Mouse (Mus musculus): ENCODE data around the gene Tnxb.

Gene Tnxb

GRCm38 (mm10) chr17:34643379-34643778 is 27.0 kb upstream of the Tnxb start:
- no peak for DNase-seq (ENCODE audit: low spot score in 2 of 2)

DNA sequence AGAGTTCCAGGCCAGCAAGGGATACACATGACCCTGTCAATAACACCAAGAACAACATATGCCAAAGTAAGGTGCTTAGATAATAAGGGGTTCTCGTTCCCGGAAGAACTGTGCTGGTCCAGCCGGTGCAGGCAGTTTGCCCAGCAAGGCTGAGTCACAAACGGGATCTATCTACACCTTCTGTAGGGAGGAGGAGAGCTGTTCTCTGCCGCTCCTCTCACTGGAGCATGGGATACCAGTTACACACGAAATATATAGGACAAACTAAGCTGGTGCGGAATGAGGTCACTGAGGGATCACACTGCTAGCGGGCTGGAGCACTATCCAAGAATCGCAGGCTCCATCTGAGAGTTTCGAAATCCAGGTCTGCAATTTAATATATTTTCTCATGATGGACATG is 26.4 kb upstream of the Tnxb start:
- no peak for DNase-seq (ENCODE audit: low spot score in 2 of 2)

DNA sequence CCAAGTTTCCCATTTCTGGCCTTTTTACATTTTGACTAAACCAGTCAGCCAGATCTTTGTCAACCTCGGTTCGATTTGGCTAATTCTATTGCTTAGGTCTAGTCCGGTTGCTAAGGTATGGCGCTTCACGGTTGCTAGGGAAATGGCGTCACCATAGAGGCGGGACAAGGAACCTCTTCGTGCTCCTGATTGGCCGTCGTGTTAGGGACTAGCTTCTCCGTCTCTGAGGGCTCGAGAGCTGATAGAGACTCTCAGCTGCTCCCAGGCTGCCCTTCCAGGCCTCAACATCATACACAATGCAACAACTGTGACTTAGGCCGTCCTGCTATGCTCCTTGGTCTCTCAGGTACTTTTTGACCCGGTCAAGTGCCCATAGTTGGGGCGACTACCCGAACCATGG is 25.7 kb upstream of the Tnxb start, which contains the start of gene Fkbpl:
Fkbpl (plus strand) TSS at position 157 of the 400 bp plus-strand sequence.
- DNase-seq (ENCODE audit: low spot score in 2 of 2) = peak; percentile 95

DNA sequence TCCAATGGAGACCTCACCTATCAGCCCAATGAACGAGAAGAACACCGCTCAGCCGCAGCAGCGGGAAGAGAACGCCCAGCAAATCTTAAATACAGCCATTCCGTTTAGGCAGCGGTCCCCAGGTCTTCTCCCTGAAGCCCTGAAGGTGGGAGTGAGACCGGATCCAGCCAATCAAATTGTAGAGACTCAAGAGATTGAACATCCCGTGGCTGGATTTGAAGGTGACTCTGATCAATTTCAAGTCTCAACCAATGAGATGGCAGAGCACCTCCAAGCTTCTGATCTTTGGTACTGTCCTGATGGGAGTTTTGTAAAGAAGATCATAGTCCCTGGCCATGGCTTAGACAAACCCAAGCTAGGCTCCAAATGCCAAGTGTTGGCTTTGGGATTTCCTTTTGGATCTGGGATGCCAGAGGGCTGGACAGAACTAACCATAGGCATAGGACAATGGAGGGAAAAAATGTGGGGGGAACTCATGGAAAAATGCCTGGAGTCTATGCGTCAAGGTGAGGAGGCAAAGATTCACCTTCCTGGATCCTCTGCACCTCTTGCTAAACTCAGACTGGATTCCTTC is 25.0 kb upstream of the Tnxb start:
- DNase-seq (ENCODE audit: low spot score in 2 of 2) = no peak

- DNase-seq (ENCODE audit: low spot score in 2 of 2) = no peak
Measured at GRCm38 (mm10) chr17:34645831-34646511, 24.4 kb upstream of the Tnxb start.

DNA sequence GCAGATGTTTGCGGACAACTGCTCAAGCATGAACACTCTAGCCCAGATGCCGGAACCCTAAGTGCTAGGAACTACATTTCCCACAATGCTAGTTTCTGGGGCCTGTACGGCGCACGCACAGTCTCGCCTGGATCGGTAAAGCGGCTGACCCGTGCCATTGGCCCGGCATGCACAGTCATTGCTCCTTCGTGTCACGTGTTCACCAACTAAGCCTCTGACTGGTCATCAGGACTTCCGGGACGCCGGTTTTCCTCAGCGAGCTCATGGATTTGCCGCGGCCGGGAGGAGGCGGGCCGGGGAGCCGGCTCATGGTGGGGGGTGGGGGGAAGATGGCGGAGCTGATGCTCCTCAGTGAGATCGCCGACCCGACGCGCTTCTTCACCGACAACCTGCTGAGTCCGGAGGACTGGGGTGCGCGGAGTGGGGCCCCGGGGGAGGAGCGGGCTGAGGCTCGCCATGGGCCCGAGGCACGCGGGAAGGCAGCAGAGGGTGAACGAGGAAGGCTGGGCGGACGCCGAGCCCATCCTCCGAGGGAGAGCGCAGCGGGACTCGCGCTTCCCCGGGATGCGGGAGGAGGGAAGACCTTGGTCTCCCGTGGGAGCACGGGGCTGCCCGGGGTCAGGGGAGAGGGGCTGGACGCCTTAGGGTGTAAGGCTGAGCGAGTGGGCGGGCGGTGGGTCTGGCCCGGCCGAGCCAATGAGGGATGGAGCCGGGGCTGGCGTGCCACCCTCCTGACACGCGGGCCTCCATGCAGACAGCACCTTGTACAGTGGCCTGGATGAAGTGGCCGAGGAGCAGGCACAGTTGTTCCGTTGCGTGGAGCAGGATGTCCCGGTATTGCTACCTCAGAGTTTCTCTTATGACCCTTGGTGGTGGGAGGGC is 23.2 kb upstream of the Tnxb start, which contains the start of gene Atf6b:
Atf6b (plus strand) TSS at position 241 of the 882 bp plus-strand sequence.
- DNase-seq (ENCODE audit: low spot score in 2 of 2) = peak; percentile 90 to 96

DNA sequence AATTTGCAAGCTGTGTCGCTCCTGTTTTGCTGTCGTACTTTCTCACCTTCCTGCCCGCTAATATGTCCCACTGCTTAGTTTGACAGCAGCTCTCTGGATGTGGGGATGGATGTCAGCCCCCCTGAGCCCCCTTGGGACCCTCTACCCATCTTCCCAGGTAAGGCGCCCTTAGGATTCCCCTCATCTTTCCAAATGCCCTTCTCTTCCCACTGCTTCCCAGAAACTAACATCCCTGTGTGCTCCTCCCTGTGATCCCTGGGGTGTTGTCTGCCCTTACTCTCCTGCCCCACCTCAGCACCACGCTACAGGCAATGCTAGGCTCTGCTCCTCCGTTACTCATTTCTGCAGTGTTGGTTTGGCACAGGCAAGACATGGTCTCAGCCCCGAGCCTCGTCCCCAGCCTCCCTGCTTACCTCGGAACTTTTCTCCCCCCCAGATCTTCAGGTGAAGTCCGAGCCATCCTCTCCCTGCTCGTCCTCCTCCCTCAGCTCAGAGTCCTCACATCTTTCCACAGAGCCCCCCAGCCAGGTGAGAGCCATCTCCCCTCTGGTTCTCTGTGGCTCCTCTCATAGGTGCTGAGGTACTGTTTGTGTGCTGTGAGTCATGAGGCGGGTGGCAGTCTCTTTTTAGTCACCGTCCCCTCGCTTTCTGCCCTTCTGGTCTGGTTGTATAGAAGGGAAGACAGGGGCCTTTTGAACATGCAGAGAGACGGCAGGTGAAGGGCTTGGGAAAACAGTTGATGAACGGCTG is 22.0 kb upstream of the Tnxb start:
- DNase-seq (ENCODE audit: low spot score in 2 of 2) = no peak

- DNase-seq (ENCODE audit: low spot score in 2 of 2) = no peak
Measured at GRCm38 (mm10) chr17:34649106-34649864, 21.1 kb upstream of the Tnxb start.

- no peak for DNase-seq (ENCODE audit: low spot score in 2 of 2)
Measured at GRCm38 (mm10) chr17:34650781-34651180, 19.6 kb upstream of the Tnxb start.

- DNase-seq (ENCODE audit: low spot score in 2 of 2) = peak; percentile 30 to 61
Measured at GRCm38 (mm10) chr17:34651507-34652221, 18.7 kb upstream of the Tnxb start.

- DNase-seq (ENCODE audit: low spot score in 2 of 2) = no peak
Measured at GRCm38 (mm10) chr17:34652546-34652945, 17.8 kb upstream of the Tnxb start.

GRCm38 (mm10) chr17:34652985-34653384 is 17.4 kb upstream of the Tnxb start:
- DNase-seq (ENCODE audit: low spot score in 2 of 2) = no peak

- DNase-seq (ENCODE audit: low spot score in 2 of 2) = peak in 1 of 2 experiments; percentile 71
Measured at GRCm38 (mm10) chr17:34653746-34654285, 16.5 kb upstream of the Tnxb start.

GRCm38 (mm10) chr17:34654392-34654791 is 15.9 kb upstream of the Tnxb start:
- no peak for DNase-seq (ENCODE audit: low spot score in 2 of 2)

DNA sequence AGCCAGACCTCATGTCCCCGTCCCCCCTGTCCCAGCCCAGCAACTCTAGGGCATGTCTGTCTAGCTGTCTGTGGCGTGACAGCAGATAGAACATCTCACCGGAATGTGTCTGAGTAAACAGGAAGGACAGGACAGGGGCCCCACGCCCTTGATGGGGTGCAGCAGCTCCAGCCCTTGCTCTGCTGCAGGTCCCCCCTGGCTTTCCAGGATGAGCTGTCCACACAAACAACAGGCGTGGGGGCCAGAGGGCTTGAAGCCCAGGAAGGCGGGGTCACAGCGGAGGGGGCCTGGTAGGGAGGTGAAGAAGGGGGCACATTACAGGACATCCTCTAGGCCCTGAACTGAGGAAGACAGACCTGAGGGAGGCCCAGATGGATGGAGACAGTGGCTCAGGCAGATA is 15.2 kb upstream of the Tnxb start:
- DNase-seq (ENCODE audit: low spot score in 2 of 2) = no peak

- DNase-seq (ENCODE audit: low spot score in 2 of 2) = no peak
Measured at GRCm38 (mm10) chr17:34655581-34655991, 14.7 kb upstream of the Tnxb start.

GRCm38 (mm10) chr17:34656666-34657065 is 13.7 kb upstream of the Tnxb start:
- DNase-seq (ENCODE audit: low spot score in 2 of 2) = no peak

- DNase-seq (ENCODE audit: low spot score in 2 of 2) = no peak
Measured at GRCm38 (mm10) chr17:34657271-34657670, 13.1 kb upstream of the Tnxb start.

GRCm38 (mm10) chr17:34658145-34658544 is 12.2 kb upstream of the Tnxb start:
- no peak for DNase-seq (ENCODE audit: low spot score in 2 of 2)

DNA sequence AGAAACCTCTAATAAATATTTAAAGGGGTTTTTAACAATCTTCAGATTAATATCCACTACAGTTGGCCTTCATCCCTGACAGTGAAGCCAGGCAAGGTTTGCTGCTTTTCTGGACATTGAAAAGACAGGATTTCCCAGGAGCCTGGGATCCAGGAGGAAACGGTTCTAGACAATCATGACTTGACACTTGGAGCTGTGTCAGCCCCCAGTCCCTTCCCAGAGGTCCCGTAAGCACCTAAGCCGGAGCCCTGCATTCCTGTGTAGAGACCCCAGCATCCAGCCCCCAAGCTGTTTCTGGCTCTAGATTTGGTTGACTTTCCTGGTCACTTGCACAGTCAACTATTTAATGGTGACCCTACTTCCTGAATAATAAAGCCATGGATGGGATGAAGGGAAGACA is 11.7 kb upstream of the Tnxb start:
- no peak for DNase-seq (ENCODE audit: low spot score in 2 of 2)

Data from thymus, postnatal 10 days (tissue).